Mouse (Mus musculus): ENCODE results near the gene Gm18336. TPM values are rescaled to one million over a fixed set of nuclear protein-coding genes. Genes with fewer than 3 reads are reported as not detected.

Gene Gm18336
- polyA plus RNA-seq (2015; fragmentation: Nextera tagmentation; extraction: Ambion mirVana), result 0.07 TPM in 1 of 2 replicates, not detected in the other

GRCm38 (mm10) chrX:73398636-73399035 is at the start of gene Gm18336:
Gm18336 (minus strand) TSS chrX:73398736.

GRCm38 (mm10) chrX:73435252-73435651 is 36.7 kb upstream of the Gm18336 start, which contains the start of gene Trex2:
Trex2 (minus strand) TSS chrX:73435344.

GRCm38 (mm10) chrX:73410880-73411517 is 12.5 kb upstream of the Gm18336 start, which contains the start of gene Zfp92:
Zfp92 (plus strand) TSS chrX:73411096.

Other genes starting within 250 kb of the Gm18336 start
- gene Xlr5b, start 249.9 kb downstream of the Gm18336 start, polyA plus RNA-seq (2015; fragmentation: Nextera tagmentation; extraction: Ambion mirVana), result not detected in 2 replicates
- not detected in 2 replicates for gene DXBay18, start 249.3 kb downstream of the Gm18336 start, polyA plus RNA-seq (2015; fragmentation: Nextera tagmentation; extraction: Ambion mirVana)
- not detected in 2 replicates for gene Spin2d, start 221.7 kb downstream of the Gm18336 start, polyA plus RNA-seq (2015; fragmentation: Nextera tagmentation; extraction: Ambion mirVana)
- gene Xlr3b, start 206.5 kb downstream of the Gm18336 start, polyA plus RNA-seq (2015; fragmentation: Nextera tagmentation; extraction: Ambion mirVana), result 0.79 and 15.1 TPM in 2 replicates
- 0.17 and 3.3 TPM in 2 replicates for gene Xlr4b, start 184.4 kb downstream of the Gm18336 start, polyA plus RNA-seq (2015; fragmentation: Nextera tagmentation; extraction: Ambion mirVana)
- 21.2 and 24.6 TPM in 2 replicates for gene F8a, start 170.4 kb downstream of the Gm18336 start, polyA plus RNA-seq (2015; fragmentation: Nextera tagmentation; extraction: Ambion mirVana)
- gene Xlr4c, start 155.6 kb downstream of the Gm18336 start, polyA plus RNA-seq (2015; fragmentation: Nextera tagmentation; extraction: Ambion mirVana), result 0.25 TPM in 1 of 2 replicates, not detected in the other
- not detected in 2 replicates for gene Xlr3c, start 133.3 kb downstream of the Gm18336 start, polyA plus RNA-seq (2015; fragmentation: Nextera tagmentation; extraction: Ambion mirVana)
- 0.10 TPM in 1 of 2 replicates, not detected in the other for gene Xlr5a, start 105.8 kb downstream of the Gm18336 start, polyA plus RNA-seq (2015; fragmentation: Nextera tagmentation; extraction: Ambion mirVana)
- not detected in 2 replicates for gene Xlr5c, start 105.8 kb downstream of the Gm18336 start, polyA plus RNA-seq (2015; fragmentation: Nextera tagmentation; extraction: Ambion mirVana)
- gene Gm45015, start 61.9 kb downstream of the Gm18336 start, polyA plus RNA-seq (2015; fragmentation: Nextera tagmentation; extraction: Ambion mirVana), result not detected in 2 replicates
- 4.0 and 4.9 TPM in 2 replicates for gene Zfp275, start 56.1 kb downstream of the Gm18336 start, polyA plus RNA-seq (2015; fragmentation: Nextera tagmentation; extraction: Ambion mirVana)
- 0.04 and 0.05 TPM in 2 replicates for gene Zfp92, start 12.4 kb upstream of the Gm18336 start, polyA plus RNA-seq (2015; fragmentation: Nextera tagmentation; extraction: Ambion mirVana)
- gene Trex2, start 36.6 kb upstream of the Gm18336 start, polyA plus RNA-seq (2015; fragmentation: Nextera tagmentation; extraction: Ambion mirVana), result 11.7 and 13.1 TPM in 2 replicates
- 42.9 and 47.3 TPM in 2 replicates for gene Haus7, start 60.3 kb upstream of the Gm18336 start, polyA plus RNA-seq (2015; fragmentation: Nextera tagmentation; extraction: Ambion mirVana)
- 364 and 471 TPM in 2 replicates for gene Bgn, start 84.9 kb upstream of the Gm18336 start, polyA plus RNA-seq (2015; fragmentation: Nextera tagmentation; extraction: Ambion mirVana)
- 0.86 and 1.4 TPM in 2 replicates for gene Atp2b3, start 104.3 kb upstream of the Gm18336 start, polyA plus RNA-seq (2015; fragmentation: Nextera tagmentation; extraction: Ambion mirVana)
- gene Dusp9, start 240.7 kb upstream of the Gm18336 start, polyA plus RNA-seq (2015; fragmentation: Nextera tagmentation; extraction: Ambion mirVana), result 8.1 and 8.2 TPM in 2 replicates